Mouse (Mus musculus) layer of hippocampus, postnatal 14 days (tissue): Measurements from ENCODE around the gene Cd27. TPM values are rescaled to one million over a fixed set of nuclear protein-coding genes. Genes with fewer than 3 reads are reported as not detected.
"Not testable (repeated sequence)": the region's sequence is repeated elsewhere in the genome, so short reads cannot be mapped to it uniquely, and the experiment has no call there.

Experiments used
- DNase-seq, 2 experiments: peaks; one replicate each; pipeline ENCODE4 v3.0.0; 2021 to 2022; ENCODE audit warnings: low spot score in 2 of 2, mixed read lengths in 1 of 2
- long read RNA-seq, 2 experiments: library from polyadenylated mRNA; stranded (forward); transcript quantifications; one replicate each; pipeline ENCODE4 v2.0.0; 2021
- total RNA-seq, 2 experiments: library from RNA; stranded (reverse); gene quantifications; 2 replicates each; pipeline ENCODE4 v1.2.3; 2021

Gene Cd27
- total RNA-seq: not detected
- long read RNA-seq, experiment 1, partial matches to known transcripts: 0 of 3 reads
- long read RNA-seq, experiment 1, other reads (novel, unspliced or antisense): 3 of 3 reads
- long read RNA-seq, experiment 2, partial matches to known transcripts: 0 of 3 reads
- long read RNA-seq, experiment 2, other reads (novel, unspliced or antisense): 3 of 3 reads

- no peak for DNase-seq
Measured at GRCm38 (mm10) chr6:125236782-125237181, at the start of gene Cd27. Cd27 (minus strand) TSS chr6:125237010.

- no peak for DNase-seq
Measured at GRCm38 (mm10) chr6:125285890-125286289, 49.1 kb upstream of the Cd27 start, which contains the start of gene Tuba3a. Tuba3a (minus strand) TSS chr6:125286042.

- no peak for DNase-seq
Measured at GRCm38 (mm10) chr6:125284751-125285150, 47.9 kb upstream of the Cd27 start.

GRCm38 (mm10) chr6:125284250-125284649 is 47.4 kb upstream of the Cd27 start:
- no peak for DNase-seq

GRCm38 (mm10) chr6:125282721-125283120 is 45.9 kb upstream of the Cd27 start:
- not testable (repeated sequence) for DNase-seq

- DNase-seq: no peak
Measured at GRCm38 (mm10) chr6:125279729-125280128, 42.9 kb upstream of the Cd27 start.

- peak in 1 of 2 experiments; percentile 35 for DNase-seq
Measured at GRCm38 (mm10) chr6:125274841-125275563, 38.2 kb upstream of the Cd27 start.

GRCm38 (mm10) chr6:125272228-125272785 is 35.5 kb upstream of the Cd27 start:
- DNase-seq: no peak

GRCm38 (mm10) chr6:125271455-125272227 is 34.8 kb upstream of the Cd27 start:
- peak; percentile 88 to 93 for DNase-seq

GRCm38 (mm10) chr6:125268799-125269198 is 32.0 kb upstream of the Cd27 start:
- no peak for DNase-seq

GRCm38 (mm10) chr6:125267469-125267868 is 30.7 kb upstream of the Cd27 start:
- DNase-seq: no peak

GRCm38 (mm10) chr6:125266600-125266999 is 29.8 kb upstream of the Cd27 start:
- DNase-seq: not testable (repeated sequence)

- DNase-seq: no peak
Measured at GRCm38 (mm10) chr6:125266091-125266490, 29.3 kb upstream of the Cd27 start.

- DNase-seq: no peak
Measured at GRCm38 (mm10) chr6:125265239-125265638, 28.4 kb upstream of the Cd27 start.

- DNase-seq: no peak
Measured at GRCm38 (mm10) chr6:125264219-125264618, 27.4 kb upstream of the Cd27 start.

- DNase-seq: no peak
Measured at GRCm38 (mm10) chr6:125260006-125260555, 23.3 kb upstream of the Cd27 start.

GRCm38 (mm10) chr6:125256222-125256966 is 19.6 kb upstream of the Cd27 start:
- DNase-seq: peak in 1 of 2 experiments; percentile 39

GRCm38 (mm10) chr6:125255516-125256044 is 18.8 kb upstream of the Cd27 start:
- no peak for DNase-seq

- DNase-seq: no peak
Measured at GRCm38 (mm10) chr6:125253863-125254715, 17.3 kb upstream of the Cd27 start.
